Mouse (Mus musculus) liver, adult 2 months (tissue): ENCODE measurements at regions not wholly inside any gene's neighbourhood (a gene's known extent, or its start where the extent isn't known, plus 50 kb on each side); places are given as distances from the start of the nearest gene placed in this dataset.
A peak's percentile ranks its signal among the peaks of the same experiment; 100 is the strongest.
"Not testable (repeated sequence)": the region's sequence is repeated elsewhere in the genome, so short reads cannot be mapped to it uniquely, and the experiment has no call there.

Source experiments
- DNase-seq: peaks from one replicate; pipeline ENCODE4 v3.0.0-alpha.2; 2011; ENCODE audit warnings: low read depth, low spot score; ENCODE audit errors: extremely low read depth
- H3K27ac ChIP-seq: fragments of 200-500 bp; replicated peaks from 2 replicates; pipeline ENCODE4 v1.5.1; 2012; ENCODE audit warnings: low read depth, mild to moderate bottlenecking, control low read depth, inconsistent platforms, low read length; ENCODE audit not compliant: insufficient read depth
- H3K27me3 ChIP-seq: fragments of 200-500 bp; 2 replicates; pipeline ENCODE4 v1.6.1; 2012; ENCODE audit warnings: mild to moderate bottlenecking, moderate library complexity, low read length, inconsistent platforms; ENCODE audit not compliant: control insufficient read depth, insufficient read depth
- H3K36me3 ChIP-seq: fragments of 200-500 bp; 2 replicates; pipeline ENCODE4 v1.6.1; 2012; ENCODE audit warnings: low read length, inconsistent platforms; ENCODE audit not compliant: control insufficient read depth, insufficient read depth
- H3K4me1 ChIP-seq: fragments of 200-500 bp; 2 replicates; pipeline ENCODE4 v1.6.1; 2011; ENCODE audit warnings: low read length; ENCODE audit not compliant: control insufficient read depth, insufficient read depth
- H3K4me3 ChIP-seq: fragments of 200-500 bp; 2 replicates; pipeline ENCODE4 v1.5.1; 2011; ENCODE audit warnings: low read depth, mild to moderate bottlenecking, control low read depth, low read length, moderate library complexity; ENCODE audit not compliant: insufficient read depth
- H3K79me2 ChIP-seq: fragments of 200-500 bp; 2 replicates; pipeline ENCODE4 v1.6.1; 2012; ENCODE audit warnings: inconsistent platforms, mild to moderate bottlenecking, low read length, moderate library complexity; ENCODE audit not compliant: control insufficient read depth, insufficient read depth
- H3K9ac ChIP-seq: fragments of 200-500 bp; 2 replicates; pipeline ENCODE4 v1.6.1; 2012; ENCODE audit warnings: low read depth, mild to moderate bottlenecking, control low read depth, inconsistent platforms, low read length
- CTCF ChIP-seq: fragments of 200-500 bp; IDR thresholded peaks from 2 replicates; pipeline ENCODE4 v1.5.1; 2011; ENCODE audit warnings: low read depth, low read length, control low read depth
- POLR2A ChIP-seq: fragments of 200-500 bp; IDR thresholded peaks from 2 replicates; pipeline ENCODE4 v1.6.1; 2011; ENCODE audit warnings: low read length, control low read depth; ENCODE audit not compliant: insufficient read depth; ENCODE audit errors: extremely low read depth
- WGBS: fragments of 180-500 bp; shearing (Covaris S2); methylation state at CpG from one replicate; pipeline ENCODE4 v1.1.7; 2018; 5-methylcytosine and 5-hydroxymethylcytosine counted together

DNA sequence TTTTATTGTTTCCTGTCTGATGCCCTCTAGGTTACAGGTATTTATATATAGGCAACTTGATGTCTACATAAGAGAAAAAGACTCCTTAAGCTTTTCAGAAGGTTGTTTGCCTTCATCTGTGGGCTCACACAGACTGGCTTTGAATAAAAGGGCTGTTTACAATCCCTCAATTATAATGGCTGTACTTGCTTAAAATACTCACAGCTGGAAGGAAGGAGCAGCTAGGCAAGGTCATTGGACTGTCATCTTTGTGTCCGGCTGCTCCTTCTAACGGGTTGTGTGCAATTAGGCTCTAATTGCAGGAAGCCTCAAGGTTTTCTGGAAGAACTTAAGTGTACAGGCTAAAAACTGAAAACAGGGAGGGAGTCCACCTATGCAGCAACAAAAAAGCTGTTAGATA is 103.8 kb upstream of the Thpo start:
- H3K4me3 ChIP-seq = no peak overlapping the region
- no peaks in the 10 kb centered on the region for H3K36me3 ChIP-seq
- no peak overlapping the region for H3K27ac ChIP-seq
- WGBS = 73% methylated on average over 2 of the region's 2 CpGs
- DNase-seq = no peak
- no peak overlapping the region for H3K9ac ChIP-seq
- TF ChIP-seq CTCF (no peak), POLR2A (no peak)
- no peaks in the 10 kb centered on the region for H3K4me1 ChIP-seq
- no peaks in the 10 kb centered on the region for H3K79me2 ChIP-seq
- H3K27me3 ChIP-seq = no peaks in the 10 kb centered on the region

DNA sequence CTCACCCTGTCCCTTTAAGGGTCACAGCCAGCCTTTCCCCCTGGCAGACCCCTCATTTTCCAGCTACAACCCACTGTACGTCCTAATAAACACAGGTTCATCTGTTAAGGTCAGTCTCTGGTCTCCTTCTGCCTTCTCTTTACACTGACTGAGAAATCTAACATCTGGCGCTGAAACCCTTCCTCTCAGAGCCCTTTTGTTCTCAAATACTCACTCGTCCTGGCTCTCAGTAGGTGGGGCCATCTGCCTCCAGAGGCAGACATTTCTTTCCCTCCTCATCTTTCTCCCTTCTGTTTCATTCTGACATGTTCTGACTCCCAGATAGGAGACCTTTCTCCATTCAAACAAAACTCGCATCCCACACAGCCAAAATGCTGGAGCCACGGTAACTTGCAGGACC is 102.6 kb upstream of the Thpo start:
- Histone ChIP-seq H3K36me3 (no peaks in the 10 kb centered on the region), H3K4me3 (no peak overlapping the region), H3K9ac (no peak overlapping the region), H3K27me3 (no peaks in the 10 kb centered on the region), H3K79me2 (no peaks in the 10 kb centered on the region), H3K27ac (no peak overlapping the region), H3K4me1 (no peaks in the 10 kb centered on the region)
- no peak for DNase-seq
- TF ChIP-seq CTCF = no peak
- TF ChIP-seq POLR2A = no peak
- WGBS = 72% methylated on average over 5 of the region's 5 CpGs

DNA sequence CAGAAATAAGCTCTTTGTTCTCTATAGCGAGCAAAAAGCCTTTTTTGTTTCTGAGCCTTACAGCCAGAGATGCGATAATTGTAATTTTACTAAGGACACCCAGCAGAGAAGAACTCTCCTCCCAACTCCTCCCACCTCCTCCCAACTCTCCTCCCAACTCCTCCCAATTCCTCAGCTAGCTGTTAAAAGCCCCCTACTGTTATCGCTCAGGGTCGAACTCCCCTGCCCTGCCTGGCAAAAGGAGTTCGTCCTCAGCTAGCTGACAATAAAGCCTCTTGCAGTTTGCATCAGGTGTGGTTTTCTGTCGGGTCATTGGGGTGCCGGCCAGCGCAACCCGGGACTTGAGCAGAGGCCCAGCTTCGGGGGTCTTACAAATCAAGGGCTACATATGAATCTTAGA is 99.5 kb upstream of the Thpo start:
- WGBS = 87% methylated on average over 10 of the region's 10 CpGs

DNA sequence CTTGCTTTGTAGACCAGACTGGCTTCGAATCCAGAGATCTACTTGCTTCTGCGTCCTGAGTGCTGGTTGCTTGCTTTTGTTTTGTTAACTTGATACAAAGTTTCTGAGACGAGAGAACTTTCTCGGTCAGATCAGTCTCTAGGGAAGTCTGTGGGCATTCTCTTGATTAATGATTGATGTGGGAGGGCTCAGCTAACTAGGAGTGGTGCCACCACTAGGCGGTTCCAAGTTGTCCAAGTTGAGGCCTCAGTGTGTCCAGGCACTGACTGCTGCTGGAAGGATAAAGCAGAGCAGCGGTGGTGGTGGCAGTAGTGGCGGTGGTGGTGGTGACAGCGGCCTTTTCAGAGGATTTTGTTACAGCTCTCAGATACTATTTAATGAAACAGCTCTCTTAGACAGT is 99.0 kb upstream of the Thpo start:
- Histone ChIP-seq H3K27me3 (no peaks in the 10 kb centered on the region), H3K79me2 (no peaks in the 10 kb centered on the region), H3K4me3 (no peak overlapping the region), H3K36me3 (no peaks in the 10 kb centered on the region), H3K9ac (no peak overlapping the region), H3K27ac (no peak overlapping the region), H3K4me1 (no peaks in the 10 kb centered on the region)
- DNase-seq = peak; percentile 63
- TF ChIP-seq CTCF (no peak), POLR2A (no peak)
- 73% methylated on average over 8 of the region's 8 CpGs for WGBS

More for the DNA sequence above, 99.5 kb upstream of the Thpo start:
- not testable (repeated sequence) for H3K27me3 ChIP-seq, H3K79me2 ChIP-seq, H3K27ac ChIP-seq, H3K9ac ChIP-seq, H3K4me3 ChIP-seq, H3K36me3 ChIP-seq, H3K4me1 ChIP-seq, DNase-seq

DNA sequence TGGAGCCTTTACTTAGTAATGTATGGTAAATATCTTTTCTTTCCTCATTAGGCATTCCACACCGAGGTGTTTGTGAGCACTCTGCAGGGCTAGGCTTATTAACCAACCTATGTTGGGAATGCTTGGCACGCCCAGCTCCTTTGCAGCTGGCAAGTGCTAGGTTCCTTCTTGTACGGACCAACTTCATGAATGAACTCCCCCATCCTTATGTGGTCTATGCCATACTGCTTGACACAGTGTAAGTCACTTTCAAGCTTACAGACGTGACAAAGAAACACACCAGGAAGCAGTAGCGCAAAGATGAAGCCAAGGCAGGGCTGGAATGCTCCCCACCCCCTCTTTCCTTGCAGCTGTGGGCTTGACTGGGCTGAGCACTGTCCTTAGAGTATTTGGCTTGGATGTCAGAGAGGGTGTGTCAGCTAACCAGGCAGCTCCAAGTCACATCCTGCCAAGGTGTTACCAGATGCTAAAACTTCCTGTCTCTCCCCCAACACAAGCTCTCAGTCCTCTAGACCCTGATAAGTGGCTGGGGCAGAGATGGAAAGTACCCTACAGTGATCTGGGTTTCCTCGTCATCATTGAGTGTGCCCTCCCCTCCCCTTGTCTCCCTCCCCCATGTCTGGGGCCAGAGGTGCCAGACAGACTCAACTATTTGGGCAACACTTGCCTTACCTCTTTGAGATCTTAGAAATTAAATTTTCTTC is 95.6 kb upstream of the Thpo start:
- Histone ChIP-seq H3K27ac (no peak overlapping the region), H3K4me1 (no peaks in the 10 kb centered on the region), H3K4me3 (0 out of 2 replicates have a peak overlapping the region, but pooled peaks have one; percentile 5), H3K79me2 (no peaks in the 10 kb centered on the region), H3K9ac (no peak overlapping the region), H3K27me3 (no peaks in the 10 kb centered on the region), H3K36me3 (no peaks in the 10 kb centered on the region)
- DNase-seq = no peak
- WGBS = 65% methylated on average over 6 of the region's 6 CpGs
- TF ChIP-seq CTCF = no peak
- no peak for TF ChIP-seq POLR2A

DNA sequence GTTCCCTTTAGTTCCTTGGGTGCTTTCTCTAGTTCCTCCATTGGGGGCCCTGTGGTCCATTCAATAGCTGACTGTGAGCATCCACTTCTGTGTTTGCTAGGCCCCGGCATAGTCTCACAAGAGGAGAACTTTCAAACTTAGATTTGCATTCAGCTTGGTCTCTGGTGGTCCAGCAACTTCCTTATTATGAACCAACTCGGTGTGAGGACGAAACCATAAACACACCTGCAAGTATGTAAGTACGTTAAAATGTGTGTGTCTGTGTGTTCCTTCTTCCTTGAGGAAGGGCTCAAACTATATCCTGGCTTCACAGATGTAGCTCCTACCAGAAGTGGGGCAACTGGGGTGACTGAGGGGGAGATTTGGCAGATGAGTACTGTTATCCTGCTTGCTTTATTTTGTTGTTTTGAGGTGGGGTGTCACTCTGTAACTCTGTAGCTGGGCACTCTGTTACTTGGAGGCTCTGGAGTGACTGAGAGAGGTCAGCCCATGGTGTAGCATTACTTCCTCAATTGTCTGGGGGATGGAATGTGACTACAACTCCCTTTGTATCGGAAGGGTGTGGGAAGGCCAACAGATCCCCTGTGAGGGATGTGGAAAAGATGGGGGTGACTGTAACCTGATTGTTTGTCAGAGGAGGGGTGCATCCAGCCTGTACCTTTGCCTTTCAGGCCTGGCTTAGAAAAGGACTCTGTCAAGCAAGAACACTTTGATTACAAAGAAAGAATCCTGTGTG is 94.9 kb upstream of the Thpo start:
- Histone ChIP-seq H3K79me2 (no peaks in the 10 kb centered on the region), H3K9ac (no peak overlapping the region), H3K27me3 (no peaks in the 10 kb centered on the region), H3K4me1 (no peaks in the 10 kb centered on the region), H3K4me3 (no peak overlapping the region), H3K36me3 (no peaks in the 10 kb centered on the region), H3K27ac (no peak overlapping the region)
- DNase-seq = no peak
- WGBS = 82% methylated on average over 5 of the region's 5 CpGs
- no peak for TF ChIP-seq CTCF
- TF ChIP-seq POLR2A = no peak
